Mouse (Mus musculus): ENCODE measurements around the gene Yme1l1. TPM values are rescaled to one million over a fixed set of nuclear protein-coding genes. Genes with fewer than 3 reads are reported as not detected.

The Yme1l1 gene
- polyA plus RNA-seq (2014; fragmentation: Nextera tagmentation; extraction: Ambion mirVana), result 69.6 and 70.4 TPM in 2 replicates

DNA sequence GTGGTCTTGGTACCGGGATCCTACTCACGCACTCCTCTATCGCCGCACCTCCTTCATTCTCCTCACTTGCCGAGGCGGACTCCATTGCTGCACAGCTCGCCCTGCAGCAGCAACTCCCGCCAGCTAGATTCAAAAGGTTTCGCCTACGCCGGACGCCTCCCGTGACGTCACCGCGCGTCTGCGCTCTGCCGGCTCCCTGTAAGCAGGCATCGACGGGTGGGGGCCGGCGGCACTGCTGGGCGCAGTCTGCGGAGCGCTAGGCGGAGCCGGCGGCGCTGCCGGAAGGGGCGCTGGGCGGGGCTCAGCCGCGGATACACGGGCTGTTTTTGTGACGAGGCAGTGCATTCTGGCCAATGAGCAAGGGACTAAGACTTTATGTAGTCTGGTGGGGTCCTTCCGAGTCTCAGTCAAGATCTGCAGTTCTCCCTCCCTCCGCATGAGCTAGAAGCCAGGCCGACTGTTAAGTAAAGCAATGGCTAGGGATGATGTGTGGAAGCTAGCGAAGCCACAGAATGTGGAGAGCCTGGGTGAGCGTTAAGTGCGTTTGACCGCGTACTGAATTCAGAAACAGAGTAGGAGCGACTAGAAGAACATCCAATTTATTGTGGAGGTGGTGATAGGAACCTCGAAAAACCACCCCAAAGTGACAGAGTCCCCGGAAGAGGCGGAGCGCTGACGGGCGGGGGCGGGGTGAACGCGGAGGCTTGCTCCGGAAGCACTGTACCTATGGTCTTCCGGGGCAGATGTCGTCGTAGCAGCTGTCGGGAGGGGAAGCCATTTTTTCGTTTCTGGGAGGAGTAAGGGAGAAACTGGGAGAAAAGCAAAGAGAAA, at the start of gene Yme1l1, which contains the start of gene Mastl:
Yme1l1 (plus strand) TSS at position 593 of the 831 bp plus-strand sequence.
Mastl (minus strand) TSS at position 248 of the 831 bp plus-strand sequence.
- Histone ChIP-seq H3K9ac (replicated peaks; ENCODE audit: low read depth, low read length) (peak within 1 kb of the TSS; percentile 76), H3K27me3 (ENCODE audit: control insufficient read depth, insufficient read depth, low read length) (no peaks in the 10 kb centered on the region), H3K36me3 (ENCODE audit: control insufficient read depth, insufficient read depth, low read length) (no peaks in the 10 kb centered on the region), H3K27ac (ENCODE audit: low read depth, low read length) (peak within 1 kb of the TSS; percentile 99), H3K4me3 (ENCODE audit: low read depth, low read length) (peak within 1 kb of the TSS; percentile 84), H3K9me3 (ENCODE audit: control insufficient read depth, low read length) (no peaks in the 10 kb centered on the region), H3K4me2 (ENCODE audit: low read depth, low read length) (peak within 1 kb of the TSS; percentile 70), H3K4me1 (ENCODE audit: control insufficient read depth, insufficient read depth, low read length) (peaks cover 25% of the 10 kb centered on the region)
- ATAC-seq (ENCODE audit: low read depth), result peak; percentile 99
- WGBS, result 1% methylated on average over 61 of the region's 61 CpGs

GRCm38 (mm10) chr2:23119573-23119972, 36.6 kb upstream of the Yme1l1 start:
- Histone ChIP-seq H3K27me3 (ENCODE audit: control insufficient read depth, insufficient read depth, low read length) (no peaks in the 10 kb centered on the region), H3K4me2 (ENCODE audit: low read depth, low read length) (no peak overlapping the region), H3K36me3 (ENCODE audit: control insufficient read depth, insufficient read depth, low read length) (no peaks in the 10 kb centered on the region), H3K9me3 (ENCODE audit: control insufficient read depth, low read length) (no peaks in the 10 kb centered on the region), H3K4me1 (ENCODE audit: control insufficient read depth, insufficient read depth, low read length) (no peaks in the 10 kb centered on the region), H3K4me3 (ENCODE audit: low read depth, low read length) (no peak overlapping the region), H3K27ac (ENCODE audit: low read depth, low read length) (no peak overlapping the region), H3K9ac (replicated peaks; ENCODE audit: low read depth, low read length) (no peak overlapping the region)
- ATAC-seq (ENCODE audit: low read depth), result no peak

GRCm38 (mm10) chr2:23155199-23155621, 959 bp upstream of the Yme1l1 start:
- Histone ChIP-seq H3K27me3 (ENCODE audit: control insufficient read depth, insufficient read depth, low read length) (no peaks in the 10 kb centered on the region), H3K4me2 (ENCODE audit: low read depth, low read length) (peak overlapping the region; percentile 70), H3K36me3 (ENCODE audit: control insufficient read depth, insufficient read depth, low read length) (no peaks in the 10 kb centered on the region), H3K4me1 (ENCODE audit: control insufficient read depth, insufficient read depth, low read length) (peaks cover 25% of the 10 kb centered on the region), H3K9ac (replicated peaks; ENCODE audit: low read depth, low read length) (peak overlapping the region; percentile 49), H3K4me3 (ENCODE audit: low read depth, low read length) (peak overlapping the region; percentile 84), H3K27ac (ENCODE audit: low read depth, low read length) (0 out of 2 replicates have a peak overlapping the region, but pooled peaks have one; percentile 99), H3K9me3 (ENCODE audit: control insufficient read depth, low read length) (no peaks in the 10 kb centered on the region)
- WGBS, result 8% methylated on average over 5 of the region's 5 CpGs
- peak; percentile 11 for ATAC-seq (ENCODE audit: low read depth)

- H3K9ac ChIP-seq (replicated peaks; ENCODE audit: low read depth, low read length), result peak overlapping the region; percentile 76
- H3K4me1 ChIP-seq (ENCODE audit: control insufficient read depth, insufficient read depth, low read length), result peaks cover 25% of the 10 kb centered on the region
- no peaks in the 10 kb centered on the region for H3K9me3 ChIP-seq (ENCODE audit: control insufficient read depth, low read length)
- ATAC-seq (ENCODE audit: low read depth), result peak; percentile 25
- no peaks in the 10 kb centered on the region for H3K27me3 ChIP-seq (ENCODE audit: control insufficient read depth, insufficient read depth, low read length)
- peak overlapping the region; percentile 84 for H3K4me3 ChIP-seq (ENCODE audit: low read depth, low read length)
- WGBS, result under 1% methylated on average over 17 of the region's 17 CpGs
- peak overlapping the region; percentile 99 for H3K27ac ChIP-seq (ENCODE audit: low read depth, low read length)
- H3K4me2 ChIP-seq (ENCODE audit: low read depth, low read length), result peak overlapping the region; percentile 70
- H3K36me3 ChIP-seq (ENCODE audit: control insufficient read depth, insufficient read depth, low read length), result no peaks in the 10 kb centered on the region
These were observed 476 bp downstream of the Yme1l1 start for GRCm38 (mm10) chr2:23156608-23157081.

GRCm38 (mm10) chr2:23172305-23172704, 16.1 kb downstream of the Yme1l1 start:
- Histone ChIP-seq H3K36me3 (ENCODE audit: control insufficient read depth, insufficient read depth, low read length) (peaks cover 57% of the 10 kb centered on the region), H3K4me2 (ENCODE audit: low read depth, low read length) (no peak overlapping the region), H3K9me3 (ENCODE audit: control insufficient read depth, low read length) (no peaks in the 10 kb centered on the region), H3K4me3 (ENCODE audit: low read depth, low read length) (no peak overlapping the region), H3K27me3 (ENCODE audit: control insufficient read depth, insufficient read depth, low read length) (no peaks in the 10 kb centered on the region), H3K4me1 (ENCODE audit: control insufficient read depth, insufficient read depth, low read length) (no peaks in the 10 kb centered on the region), H3K9ac (replicated peaks; ENCODE audit: low read depth, low read length) (no peak overlapping the region), H3K27ac (ENCODE audit: low read depth, low read length) (no peak overlapping the region)
- ATAC-seq (ENCODE audit: low read depth), result no peak
- 93% methylated on average over 3 of the region's 3 CpGs for WGBS

- 86% methylated on average over 1 of the region's 1 CpGs for WGBS
- ATAC-seq (ENCODE audit: low read depth), result no peak
- H3K27ac ChIP-seq (ENCODE audit: low read depth, low read length), result no peak overlapping the region
- H3K4me1 ChIP-seq (ENCODE audit: control insufficient read depth, insufficient read depth, low read length), result no peaks in the 10 kb centered on the region
- H3K36me3 ChIP-seq (ENCODE audit: control insufficient read depth, insufficient read depth, low read length), result peaks cover 41% of the 10 kb centered on the region
- no peak overlapping the region for H3K4me3 ChIP-seq (ENCODE audit: low read depth, low read length)
- H3K9me3 ChIP-seq (ENCODE audit: control insufficient read depth, low read length), result no peaks in the 10 kb centered on the region
- no peak overlapping the region for H3K4me2 ChIP-seq (ENCODE audit: low read depth, low read length)
- H3K27me3 ChIP-seq (ENCODE audit: control insufficient read depth, insufficient read depth, low read length), result no peaks in the 10 kb centered on the region
- no peak overlapping the region for H3K9ac ChIP-seq (replicated peaks; ENCODE audit: low read depth, low read length)
These were observed 38.2 kb downstream of the Yme1l1 start for GRCm38 (mm10) chr2:23194366-23194765.

- Histone ChIP-seq H3K27ac (ENCODE audit: low read depth, low read length) (no peak overlapping the region), H3K9me3 (ENCODE audit: control insufficient read depth, low read length) (no peaks in the 10 kb centered on the region), H3K27me3 (ENCODE audit: control insufficient read depth, insufficient read depth, low read length) (no peaks in the 10 kb centered on the region), H3K4me1 (ENCODE audit: control insufficient read depth, insufficient read depth, low read length) (no peaks in the 10 kb centered on the region), H3K36me3 (ENCODE audit: control insufficient read depth, insufficient read depth, low read length) (peaks cover 8% of the 10 kb centered on the region; the same call in 1 of the 2 replicates), H3K4me2 (ENCODE audit: low read depth, low read length) (no peak overlapping the region), H3K4me3 (ENCODE audit: low read depth, low read length) (no peak overlapping the region), H3K9ac (replicated peaks; ENCODE audit: low read depth, low read length) (no peak overlapping the region)
- 93% methylated on average over 1 of the region's 1 CpGs for WGBS
- ATAC-seq (ENCODE audit: low read depth), result no peak
These were observed 44.9 kb downstream of the Yme1l1 start for GRCm38 (mm10) chr2:23201034-23201433.

DNA sequence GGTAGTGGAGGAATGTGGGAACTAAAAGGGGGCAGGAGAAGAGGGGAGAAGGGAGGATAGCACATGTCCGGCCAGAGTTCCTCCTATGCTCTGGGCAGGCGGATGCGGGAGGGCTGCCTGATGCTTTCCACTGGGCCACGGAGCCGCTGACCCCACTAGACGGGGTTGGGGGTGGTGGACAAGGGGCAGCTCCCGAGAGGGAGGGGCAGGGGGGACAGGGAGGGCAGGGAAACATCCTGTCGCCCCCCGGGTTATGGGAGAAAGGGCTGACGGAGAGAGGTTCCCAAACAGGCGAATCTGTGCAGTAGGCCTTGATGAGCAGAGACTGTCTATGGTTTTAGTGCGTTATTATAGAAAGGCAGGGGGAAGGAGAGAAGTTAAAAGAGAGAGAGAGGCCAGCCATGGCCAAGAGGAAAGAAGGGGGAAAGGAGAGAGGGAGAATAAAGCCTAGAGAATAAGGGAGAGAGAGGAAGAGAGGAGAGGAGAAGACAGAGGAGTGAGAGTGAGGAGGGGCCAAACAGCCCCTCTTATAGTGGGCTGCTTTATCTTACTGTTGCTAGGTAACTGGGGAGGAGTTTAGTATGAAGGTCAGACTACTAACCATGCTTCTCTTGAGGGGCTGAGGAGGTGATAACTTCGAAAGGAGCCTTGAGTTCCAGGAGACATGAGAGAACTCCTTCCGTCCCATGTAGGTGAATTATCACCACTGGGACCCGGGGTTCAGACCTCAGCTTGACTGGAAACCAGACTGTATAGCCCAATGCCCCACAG, 46.9 kb downstream of the Yme1l1 start:
- H3K4me3 ChIP-seq (ENCODE audit: low read depth, low read length), result no peak overlapping the region
- no peak overlapping the region for H3K27ac ChIP-seq (ENCODE audit: low read depth, low read length)
- H3K4me1 ChIP-seq (ENCODE audit: control insufficient read depth, insufficient read depth, low read length), result no peaks in the 10 kb centered on the region
- no peaks in the 10 kb centered on the region for H3K27me3 ChIP-seq (ENCODE audit: control insufficient read depth, insufficient read depth, low read length)
- H3K4me2 ChIP-seq (ENCODE audit: low read depth, low read length), result no peak overlapping the region
- no peak overlapping the region for H3K9ac ChIP-seq (replicated peaks; ENCODE audit: low read depth, low read length)
- H3K36me3 ChIP-seq (ENCODE audit: control insufficient read depth, insufficient read depth, low read length), result peaks cover 5% of the 10 kb centered on the region; the same call in 1 of the 2 replicates
- peak; percentile 39; the same call in 1 of the 2 replicates for ATAC-seq (ENCODE audit: low read depth)
- WGBS, result 66% methylated on average over 15 of the region's 15 CpGs
- no peaks in the 10 kb centered on the region for H3K9me3 ChIP-seq (ENCODE audit: control insufficient read depth, low read length)

Data from neural tube, embryonic 14.5 days (tissue).